Mouse (Mus musculus) left cerebral cortex, postnatal 14 days (tissue): ENCODE measurements at regions not wholly inside any gene's neighbourhood (a gene's known extent, or its start where the extent isn't known, plus 50 kb on each side); places are given as distances from the start of the nearest gene placed in this dataset.

ENCODE experiments used
- DNase-seq, 2 experiments: peaks; one replicate each; pipeline ENCODE4 v3.0.0; 2021 to 2022; ENCODE audit warnings: low spot score in 2 of 2, mixed read lengths in 1 of 2
- intact Hi-C: fragments of 180-260 bp; cut with DNase I; formaldehyde crosslinking; loops from one replicate; pipeline ENCODE4 v1.15.1; 2025

- intact Hi-C loops = no loop called here
- no peak for DNase-seq
These were observed 863.8 kb downstream of the Nap1l3 start for GRCm38 (mm10) chrX:121533360-121533759.

DNA sequence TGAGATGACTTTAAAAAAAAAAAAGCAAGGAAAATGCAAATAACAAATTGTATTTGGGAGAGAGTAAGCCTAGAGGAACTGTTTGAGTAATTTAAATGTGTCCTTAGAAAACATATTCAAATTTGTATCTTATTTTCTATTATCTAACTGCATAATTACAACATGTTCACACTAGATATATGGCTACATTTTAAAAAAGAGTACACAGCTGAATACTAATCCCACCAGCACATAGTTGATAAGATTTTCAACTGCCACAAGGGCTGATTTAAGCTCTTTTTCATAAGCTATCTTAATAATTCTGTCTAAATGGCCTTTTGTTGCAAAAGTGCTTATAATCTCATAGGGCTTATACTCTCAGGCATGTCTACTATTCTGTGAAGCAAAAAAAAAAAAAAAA lies 877.4 kb downstream of the Nap1l3 start:
- intact Hi-C loops = no loop called here
- DNase-seq = no peak

DNA sequence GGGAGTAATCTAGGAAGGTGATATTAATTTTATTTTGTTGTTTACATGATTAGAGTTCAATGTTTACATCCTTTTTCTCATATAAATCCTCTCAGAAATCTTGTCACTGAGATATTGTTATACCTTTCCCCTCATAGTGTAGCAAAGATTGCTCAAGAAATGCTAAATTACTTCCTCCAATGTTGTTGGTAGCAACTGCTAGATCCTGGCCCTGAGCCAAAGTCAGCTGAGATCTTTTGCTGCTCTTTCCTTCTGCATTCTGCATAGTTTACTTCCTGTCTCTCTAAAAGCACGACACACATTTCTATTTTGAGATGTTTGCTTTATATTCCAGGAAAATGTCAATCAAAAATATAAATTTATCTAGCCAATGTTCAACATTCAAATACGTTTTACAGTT lies 899.5 kb downstream of the Nap1l3 start:
- DNase-seq = peak; percentile 6 to 16
- intact Hi-C loops = no loop called here

GRCm38 (mm10) chrX:121497219-121497618 lies 900.0 kb downstream of the Nap1l3 start:
- no peak for DNase-seq

GRCm38 (mm10) chrX:121479402-121479989 lies 917.7 kb downstream of the Nap1l3 start:
- no peak for DNase-seq
- intact Hi-C loops = no loop called here

More at GRCm38 (mm10) chrX:121497219-121497618, 900.0 kb downstream of the Nap1l3 start:
- intact Hi-C loops = no loop called here

DNA sequence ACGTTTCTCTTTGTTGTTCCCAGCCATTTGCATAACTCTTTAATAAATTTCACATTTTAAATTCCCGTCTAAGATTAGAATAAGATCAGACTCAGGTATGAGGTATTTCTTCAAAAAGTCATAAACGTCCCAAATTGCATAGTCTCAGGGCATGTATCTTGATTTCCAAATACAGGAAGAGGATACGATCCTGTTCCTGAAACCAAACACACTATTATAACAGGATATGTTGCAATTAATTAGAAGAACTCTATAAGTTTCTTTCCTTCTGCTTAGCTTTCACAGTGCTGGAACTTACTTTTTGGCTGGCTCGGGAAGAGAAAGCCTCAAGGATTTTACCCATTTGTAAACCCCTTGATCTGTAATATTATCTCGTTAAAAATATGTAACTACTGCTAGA lies 968.1 kb downstream of the Nap1l3 start:
- intact Hi-C loops = no loop called here
- DNase-seq = no peak
